Mouse (Mus musculus) MN1 (cell line): ENCODE measurements around the gene Map1a.

Experiments used
- DNase-seq: peaks from one replicate; pipeline ENCODE4 v3.0.0-alpha.2; 2016; ENCODE audit warnings: low spot score

The Map1a gene

DNA sequence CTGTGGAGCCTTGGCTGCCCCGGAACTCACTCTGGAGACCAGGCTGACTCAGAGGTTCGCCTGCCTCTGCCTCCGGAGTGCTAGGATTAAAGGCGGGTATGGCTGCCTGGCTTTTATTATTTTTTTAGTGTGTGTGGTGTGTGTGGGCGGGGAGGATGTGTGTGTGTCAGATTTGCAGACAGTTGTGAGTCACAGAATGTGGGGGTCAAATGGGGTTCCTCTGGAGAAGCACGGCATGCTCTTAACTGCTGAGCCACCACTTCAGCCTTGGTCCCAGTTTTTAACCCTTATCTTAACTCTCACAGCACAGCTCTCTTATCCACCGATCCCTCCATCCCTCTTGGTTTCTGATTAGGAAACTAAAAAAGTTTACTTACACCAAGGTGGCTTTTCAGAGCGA, 26.9 kb downstream of the Map1a start:
- no peak for DNase-seq

DNA sequence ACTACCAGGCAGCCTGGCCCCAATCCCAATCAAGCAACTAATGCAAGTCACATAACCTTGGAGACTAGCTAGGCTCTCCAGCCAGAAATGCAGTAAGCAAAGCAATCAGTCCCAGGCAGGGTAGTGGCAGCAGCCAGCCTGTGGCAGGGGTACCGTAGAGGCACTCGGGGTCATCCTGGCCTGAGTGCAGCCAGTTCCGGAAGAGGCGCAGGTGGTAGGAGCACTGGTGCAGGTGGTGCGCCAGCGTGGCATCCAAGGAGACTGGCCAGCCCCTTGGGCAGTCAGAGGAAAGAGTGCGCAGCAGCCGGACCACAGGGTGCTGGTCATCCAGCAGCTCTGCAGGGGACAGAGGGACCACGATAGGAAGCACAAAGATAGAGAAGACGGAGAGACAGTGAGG, 33.6 kb downstream of the Map1a start:
- DNase-seq: no peak

DNA sequence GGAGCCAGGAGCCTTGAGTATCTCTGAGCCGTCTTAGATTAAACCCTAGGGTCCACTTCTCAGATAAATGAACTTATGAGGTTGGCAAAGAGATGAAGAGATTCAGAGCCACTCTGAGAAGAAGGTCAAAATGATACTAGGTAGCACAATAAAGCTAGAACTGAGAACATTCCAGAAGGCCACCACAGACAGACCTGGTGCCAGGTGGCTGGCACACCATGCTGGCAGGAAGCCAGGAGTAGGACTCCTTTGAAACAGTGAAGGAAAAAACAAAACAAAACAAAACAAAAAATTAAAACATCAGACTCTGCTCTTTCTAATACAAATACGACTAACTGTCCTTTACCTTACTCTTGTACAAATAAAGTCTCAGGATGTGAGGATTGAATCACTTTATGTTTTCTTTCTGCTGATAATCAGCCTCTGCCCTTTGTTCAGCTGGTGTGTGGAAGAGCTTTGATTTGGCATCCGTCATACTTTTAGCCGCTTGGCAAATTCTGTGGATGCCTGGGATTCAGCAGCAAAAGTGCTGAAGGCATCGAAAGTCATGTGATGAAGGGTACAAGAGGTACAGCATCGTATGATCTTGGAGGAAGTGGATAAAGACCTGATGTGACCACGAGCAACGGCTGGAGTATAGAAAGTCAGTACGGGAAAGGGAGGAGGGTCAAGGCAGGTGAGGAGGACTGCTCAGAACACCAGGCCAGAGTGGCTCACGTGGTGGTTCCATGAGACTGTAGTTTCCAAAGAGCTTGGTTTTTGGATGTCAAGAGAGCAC, 34.5 kb downstream of the Map1a start:
- DNase-seq: no peak

DNA sequence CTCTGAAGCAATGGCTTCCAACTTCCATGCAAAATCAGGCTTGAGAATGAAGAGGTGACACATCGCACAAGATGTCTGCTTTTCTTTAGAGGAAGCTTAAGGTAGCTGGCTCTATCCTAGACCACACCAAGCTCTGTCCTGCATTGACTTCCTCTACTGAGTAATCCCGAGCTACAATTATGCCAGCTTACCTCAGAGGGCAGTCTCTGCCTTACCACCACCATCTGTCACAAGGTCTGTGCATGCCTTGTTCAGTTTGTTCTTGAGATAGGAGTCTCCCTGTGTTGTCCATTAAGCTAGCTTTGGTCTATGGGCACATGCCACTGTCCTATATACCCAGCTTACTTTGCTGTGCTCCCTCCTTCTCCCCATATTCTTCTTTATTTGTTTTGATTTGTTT, 40.1 kb downstream of the Map1a start:
- no peak for DNase-seq

DNA sequence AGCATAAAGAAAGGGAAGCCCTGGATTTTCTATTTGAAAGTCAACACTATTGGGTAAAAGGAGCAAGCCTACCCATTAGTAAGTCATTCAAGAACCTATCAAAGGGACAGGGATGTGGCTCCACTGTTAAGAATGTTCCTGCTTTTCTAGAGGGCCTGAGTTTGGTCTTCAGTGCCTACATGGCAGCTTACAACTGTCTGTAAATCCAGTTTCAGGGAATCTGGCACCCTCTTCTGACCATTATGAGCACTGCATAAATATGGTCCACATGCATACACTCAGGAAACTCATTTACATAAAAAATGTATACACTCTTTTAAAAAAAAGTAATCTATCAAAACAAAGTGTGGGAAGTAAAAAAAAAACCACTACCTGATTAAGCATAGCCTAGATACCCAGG, 49.7 kb downstream of the Map1a start:
- no peak for DNase-seq

DNA sequence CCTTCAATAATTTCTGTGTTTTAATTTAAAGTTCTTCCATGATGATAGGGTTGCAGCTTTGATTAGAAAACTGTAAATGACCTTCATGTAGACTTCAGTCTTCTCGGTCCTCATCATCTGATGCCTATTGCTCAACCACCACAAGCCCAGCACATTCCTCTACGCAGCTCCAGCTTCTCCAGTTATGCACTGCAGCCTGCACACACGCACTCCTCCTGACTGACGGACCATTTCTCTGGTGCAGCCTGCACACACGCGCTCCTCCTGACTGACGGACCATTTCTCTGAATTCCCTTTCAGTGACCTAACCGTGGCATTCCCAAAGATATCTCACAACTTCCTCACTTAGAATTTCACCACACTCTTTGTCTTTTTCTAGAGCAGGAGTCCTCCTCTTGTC, 63.8 kb downstream of the Map1a start:
- DNase-seq: no peak

DNA sequence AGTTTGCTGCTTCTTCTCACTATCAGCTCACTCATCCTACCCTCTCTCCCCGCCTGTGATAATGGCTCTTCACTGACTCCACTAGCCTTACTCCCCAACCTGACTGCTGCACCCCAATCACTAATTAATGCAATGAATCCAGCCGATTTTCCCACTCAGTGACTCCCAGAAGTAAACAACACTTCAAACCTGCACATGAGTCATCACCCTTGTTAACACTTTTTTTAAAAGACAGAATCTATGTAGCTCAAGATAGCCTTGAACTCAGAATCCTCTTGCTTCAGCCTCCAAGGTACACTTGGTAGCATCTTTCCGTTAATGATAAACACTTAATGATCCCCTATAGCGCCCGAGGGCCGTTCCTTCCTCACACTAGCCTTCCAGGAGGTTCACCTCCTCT, 65.0 kb downstream of the Map1a start:
- DNase-seq: peak; percentile 14

DNA sequence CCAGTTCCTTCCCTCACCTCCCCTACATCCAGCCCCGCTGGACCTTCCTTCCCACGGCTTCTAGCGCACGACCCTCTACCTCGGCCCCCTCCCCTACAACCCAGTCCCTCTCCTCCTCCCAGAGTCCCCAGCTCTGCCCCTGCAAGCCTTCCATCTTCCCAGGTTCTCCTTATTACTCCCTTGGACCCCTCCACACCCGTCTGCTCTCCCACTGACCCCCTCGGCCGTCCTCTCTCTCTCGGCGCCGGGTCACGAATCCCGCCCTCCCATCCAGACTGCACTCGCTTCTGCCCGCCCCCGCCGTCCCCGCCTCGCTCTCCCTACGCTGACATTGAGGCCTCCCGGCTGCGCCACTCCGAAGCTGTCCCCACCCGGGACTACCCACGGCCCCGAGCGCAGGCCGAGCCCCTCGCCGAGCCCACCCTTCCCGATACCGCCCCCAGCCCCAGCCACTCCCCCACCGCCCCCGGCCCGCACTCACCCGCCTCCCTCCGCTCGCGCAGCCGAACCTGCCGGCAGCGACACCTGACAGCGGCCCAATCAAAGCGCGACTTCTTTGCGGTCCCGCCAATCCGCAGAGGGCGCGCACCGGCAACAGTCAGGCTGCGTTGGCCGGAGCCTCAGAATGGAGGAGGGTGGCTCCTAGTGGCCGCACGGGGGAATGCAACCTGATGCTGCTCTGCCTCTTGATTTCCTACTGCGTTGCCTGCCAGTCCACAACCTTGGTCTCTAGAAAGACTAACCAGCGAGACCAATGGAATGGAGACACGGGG, 65.6 kb downstream of the Map1a start, which contains the start of gene Ppip5k1:
Gene Ppip5k1 (minus strand): TSS at position 577 of the 773 bp plus-strand sequence.
- peak; percentile 96 for DNase-seq

DNA sequence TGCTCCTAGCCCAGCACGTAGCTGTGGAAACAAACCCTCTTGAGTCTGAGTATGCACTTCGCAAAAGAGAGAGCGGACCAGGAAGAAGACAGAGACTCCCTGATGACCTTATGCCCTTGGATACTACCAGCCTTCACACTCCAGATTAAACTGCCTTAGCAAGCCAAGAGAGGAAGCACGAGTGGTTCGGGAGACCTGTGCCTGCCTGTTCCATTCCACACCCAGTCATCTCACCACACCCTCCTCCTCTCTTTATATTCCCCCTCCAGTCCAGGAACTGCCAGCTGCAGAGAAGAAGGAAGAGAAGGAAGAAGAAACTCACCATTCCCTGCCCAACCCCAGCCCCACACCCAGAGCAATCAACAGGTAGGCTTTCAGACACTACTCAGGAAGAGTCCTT, 68.1 kb downstream of the Map1a start, which contains the start of gene Ckmt1:
Gene Ckmt1 (plus strand): TSS at position 221 of the 400 bp plus-strand sequence.
- DNase-seq: no peak

DNA sequence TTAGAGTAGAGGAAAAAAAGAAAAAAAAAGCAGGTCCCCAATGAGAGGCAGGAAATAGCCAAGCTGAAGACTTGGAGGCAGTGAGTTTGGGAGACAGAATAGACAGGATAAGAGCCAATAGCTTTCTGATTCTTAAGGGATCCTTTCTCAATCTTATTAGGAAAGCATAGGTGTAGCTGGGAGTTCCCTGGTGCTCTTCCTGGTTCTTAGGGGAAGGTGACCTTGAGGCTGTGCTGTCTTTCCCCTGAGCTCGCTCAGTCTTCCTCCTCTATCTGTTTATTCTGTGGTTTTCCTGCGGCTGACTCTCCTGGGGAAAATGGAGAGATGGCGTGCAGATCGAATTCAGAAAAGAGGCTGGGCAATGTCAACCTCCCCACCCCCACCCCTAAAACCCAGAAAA, 68.6 kb downstream of the Map1a start:
- DNase-seq: no peak

DNA sequence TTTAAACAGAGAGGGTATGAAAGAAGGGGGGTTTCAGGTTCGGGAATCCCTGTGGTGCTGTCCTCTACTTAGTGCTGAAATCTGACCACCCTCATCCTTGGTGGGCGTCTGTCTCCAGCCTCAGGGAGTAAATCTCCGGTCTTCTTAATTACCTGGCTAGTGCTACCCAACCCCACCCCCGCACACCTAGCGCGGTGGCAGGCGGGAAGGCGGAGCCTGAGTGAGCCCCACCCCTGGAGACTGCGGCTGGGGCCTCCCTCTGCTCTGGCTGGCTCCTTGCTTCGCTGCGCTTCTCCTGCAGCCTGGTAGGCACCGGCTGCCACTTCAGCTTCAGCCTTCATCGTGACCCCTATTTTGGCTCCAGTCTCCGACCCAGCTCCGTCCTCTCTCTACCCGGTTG, 69.0 kb downstream of the Map1a start:
- DNase-seq: peak; percentile 61

DNA sequence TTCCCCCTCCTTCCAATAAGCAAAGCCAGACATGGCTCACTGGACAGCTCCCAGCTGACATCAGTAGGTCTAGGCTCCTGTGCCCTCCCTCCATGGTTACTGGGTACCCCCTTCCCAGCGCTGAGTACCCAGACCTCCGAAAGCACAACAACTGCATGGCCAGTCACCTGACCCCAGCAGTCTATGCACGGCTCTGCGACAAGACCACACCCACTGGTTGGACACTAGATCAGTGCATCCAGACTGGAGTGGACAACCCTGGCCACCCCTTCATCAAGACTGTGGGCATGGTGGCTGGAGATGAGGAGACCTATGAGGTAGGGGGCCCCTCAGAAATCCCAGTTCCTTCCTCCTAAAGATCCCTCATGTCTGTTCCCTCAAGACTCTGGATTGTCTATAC, 70.1 kb downstream of the Map1a start:
- no peak for DNase-seq
